Mouse (Mus musculus): Measurements from ENCODE around the gene Slc18b1.

- TF ChIP-seq CTCF (IDR thresholded peaks at IDR 0.05; ENCODE audit: low read depth, low read length) (no peak), POLR2AphosphoS5 (IDR thresholded peaks at IDR 0.05; ENCODE audit: insufficient replicate concordance, low read depth, low read length) (no peak)
Measured at GRCm38 (mm10) chr10:23783493-23783884, 13.3 kb upstream of the Slc18b1 start.

Data from G1E (cell line).